Mouse (Mus musculus) myocyte (in vitro differentiated cells): ENCODE data around the gene Meis2.
A peak's percentile ranks its signal among the peaks of the same experiment; 100 is the strongest.

Experiments
- CEBPB ChIP-seq: IDR thresholded peaks from 2 replicates; pipeline ENCODE4 v1.6.1; 2011; ENCODE audit warnings: mild to moderate bottlenecking, moderate library complexity; ENCODE audit not compliant: poor library complexity, insufficient read depth, severe bottlenecking
- E2F4 ChIP-seq: IDR thresholded peaks from one replicate; pipeline ENCODE4 v1.6.1; 2011; ENCODE audit warnings: mild to moderate bottlenecking, control low read depth, moderate library complexity; ENCODE audit not compliant: insufficient read depth
- MAX ChIP-seq: IDR thresholded peaks from one replicate; pipeline ENCODE4 v1.6.1; 2011; ENCODE audit warnings: low read depth, mild to moderate bottlenecking, control low read depth
- MYOD1 ChIP-seq, 3 experiments: IDR thresholded peaks; one replicate each; pipeline ENCODE4 v1.6.1; 2011; ENCODE audit warnings: control low read depth in 2 of 3, low read depth in 2 of 3, mild to moderate bottlenecking in 2 of 3, moderate library complexity in 1 of 3; ENCODE audit not compliant: insufficient read length in 2 of 3, control insufficient read depth in 1 of 3
- MYOG ChIP-seq, 3 experiments: IDR thresholded peaks; one replicate each; pipeline ENCODE4 v1.6.1; 2011; ENCODE audit warnings: control low read depth in 2 of 3, low read depth in 2 of 3, mild to moderate bottlenecking in 2 of 3; ENCODE audit not compliant: insufficient read length in 2 of 3, control insufficient read depth in 1 of 3, insufficient read depth in 1 of 3
- POLR2A ChIP-seq: IDR thresholded peaks from one replicate; pipeline ENCODE4 v1.6.1; 2011; ENCODE audit warnings: low read depth, mild to moderate bottlenecking, control low read depth, moderate library complexity; ENCODE audit not compliant: insufficient read length
- POLR2AphosphoS2 ChIP-seq: IDR thresholded peaks from one replicate; pipeline ENCODE4 v1.6.1; 2011; ENCODE audit warnings: low read depth, control low read depth; ENCODE audit not compliant: insufficient read length
- REST ChIP-seq: IDR thresholded peaks from one replicate; pipeline ENCODE4 v1.6.1; 2011; ENCODE audit warnings: mild to moderate bottlenecking, control low read depth, moderate library complexity; ENCODE audit not compliant: insufficient read depth, insufficient read length
- SRF ChIP-seq: IDR thresholded peaks from one replicate; pipeline ENCODE4 v1.6.1; 2011; ENCODE audit warnings: low read depth; ENCODE audit not compliant: control insufficient read depth, insufficient read length
- TCF12 ChIP-seq: IDR thresholded peaks from one replicate; pipeline ENCODE4 v1.6.1; 2011; ENCODE audit warnings: mild to moderate bottlenecking, control low read depth; ENCODE audit not compliant: poor library complexity, insufficient read depth, severe bottlenecking
- TCF3 ChIP-seq: IDR thresholded peaks from one replicate; pipeline ENCODE4 v1.6.1; 2011; ENCODE audit warnings: low read depth, control low read depth; ENCODE audit not compliant: insufficient read length
- USF1 ChIP-seq: IDR thresholded peaks from one replicate; pipeline ENCODE4 v1.6.1; 2011; ENCODE audit warnings: low read depth, mild to moderate bottlenecking, control low read depth, moderate library complexity

- TF ChIP-seq E2F4 (no peak), POLR2A (no peak), USF1 (no peak), POLR2AphosphoS2 (no peak), MYOD1 (IDR thresholded peaks at IDR 0.05; ENCODE audit: control insufficient read depth in 1 of 3, insufficient read length in 2 of 3, low read depth in 2 of 3) (no peak), MYOG (IDR thresholded peaks at IDR 0.05; ENCODE audit: control insufficient read depth in 1 of 3, insufficient read depth in 1 of 3, insufficient read length in 2 of 3, low read depth in 2 of 3) (no peak), MAX (no peak), TCF12 (no peak), REST (no peak), TCF3 (no peak), CEBPB (peak; percentile 64; the same call in 1 of the 2 replicates), SRF (no peak)
Observed at GRCm38 (mm10) chr2:116103411-116103996, 37.9 kb upstream of the Meis2 start.
